Mouse (Mus musculus) embryo, embryonic 10 days (tissue): Measurements from ENCODE around the gene Retreg1.

ENCODE experiments used
- DNase-seq: peaks from one replicate; pipeline ENCODE4 v3.0.0-alpha.2; 2015; ENCODE audit warnings: low spot score

Gene Retreg1

DNA sequence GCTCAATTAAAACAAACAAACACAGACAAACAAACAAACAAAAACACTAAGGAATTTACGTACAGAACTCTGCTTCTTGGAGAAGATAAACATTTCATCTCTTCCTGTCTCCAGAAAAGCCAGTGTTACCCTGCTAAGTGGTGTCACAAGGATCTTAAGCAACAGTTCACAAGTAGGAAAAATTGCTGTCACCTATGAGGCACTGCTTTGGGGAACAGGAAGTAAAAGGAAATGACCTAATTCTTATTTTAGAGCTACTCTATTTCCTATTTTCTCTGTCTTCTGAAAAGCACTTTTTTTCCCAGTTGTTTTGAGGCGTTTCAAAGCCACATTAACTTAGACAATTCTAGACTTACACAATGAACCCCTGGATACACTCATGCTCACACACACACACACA lies 12.6 kb upstream of the Retreg1 start:
- no peak for DNase-seq

DNA sequence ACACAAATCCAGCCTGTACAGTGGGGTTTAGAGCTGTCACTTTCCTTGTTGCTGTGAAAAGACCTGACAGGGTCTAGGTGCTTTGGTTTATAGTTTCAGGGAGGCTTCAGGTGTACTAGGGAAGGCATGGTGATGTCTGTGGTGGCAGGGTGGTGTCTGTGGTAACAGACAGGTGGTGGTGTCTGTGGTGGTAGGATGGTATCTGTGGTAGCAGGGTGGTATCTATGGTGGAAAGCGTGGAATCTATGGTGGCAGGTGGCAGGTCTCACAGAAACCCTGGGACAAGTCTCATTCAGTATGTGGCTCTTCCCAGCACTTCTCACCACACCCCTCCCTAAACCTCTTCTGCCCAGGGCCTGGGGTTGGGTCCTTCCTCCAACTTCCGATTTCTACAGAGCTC lies 8.7 kb upstream of the Retreg1 start:
- DNase-seq = no peak

DNA sequence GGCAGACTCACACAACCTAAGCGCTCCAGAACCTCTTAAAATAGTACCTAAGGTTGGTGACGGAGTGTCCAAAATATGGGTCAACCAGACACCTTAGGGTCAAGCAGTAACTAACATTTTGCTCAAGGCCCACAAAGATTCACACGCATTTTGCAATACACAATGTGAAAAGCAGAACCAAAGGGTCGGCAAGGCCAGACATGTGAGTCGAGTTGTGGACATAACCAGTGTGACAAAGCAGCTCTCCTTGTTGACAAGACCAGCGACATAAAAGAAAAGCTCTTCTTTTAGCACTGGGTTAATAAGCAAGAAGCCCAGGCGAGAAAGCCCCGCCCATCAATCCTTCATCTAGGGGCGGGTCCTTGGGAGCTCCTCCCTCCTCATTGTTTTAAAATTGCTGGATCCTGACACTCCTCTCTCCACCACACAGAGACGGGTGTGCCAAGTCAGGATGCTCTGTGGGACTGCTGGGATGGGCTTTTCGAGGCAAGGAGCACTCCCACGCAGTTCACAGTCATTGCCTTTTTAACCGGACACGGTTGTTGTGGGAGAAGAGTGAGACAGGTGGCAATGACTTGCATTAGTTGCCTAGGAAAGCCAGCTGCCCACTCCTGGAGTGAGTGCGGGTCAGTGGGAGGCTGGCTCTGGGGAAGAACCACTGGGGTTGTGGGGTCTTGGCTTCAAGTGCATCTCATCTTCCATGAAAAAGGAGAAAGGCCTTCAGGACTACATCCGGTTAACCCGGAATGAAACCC lies 7.9 kb upstream of the Retreg1 start:
- no peak for DNase-seq

DNA sequence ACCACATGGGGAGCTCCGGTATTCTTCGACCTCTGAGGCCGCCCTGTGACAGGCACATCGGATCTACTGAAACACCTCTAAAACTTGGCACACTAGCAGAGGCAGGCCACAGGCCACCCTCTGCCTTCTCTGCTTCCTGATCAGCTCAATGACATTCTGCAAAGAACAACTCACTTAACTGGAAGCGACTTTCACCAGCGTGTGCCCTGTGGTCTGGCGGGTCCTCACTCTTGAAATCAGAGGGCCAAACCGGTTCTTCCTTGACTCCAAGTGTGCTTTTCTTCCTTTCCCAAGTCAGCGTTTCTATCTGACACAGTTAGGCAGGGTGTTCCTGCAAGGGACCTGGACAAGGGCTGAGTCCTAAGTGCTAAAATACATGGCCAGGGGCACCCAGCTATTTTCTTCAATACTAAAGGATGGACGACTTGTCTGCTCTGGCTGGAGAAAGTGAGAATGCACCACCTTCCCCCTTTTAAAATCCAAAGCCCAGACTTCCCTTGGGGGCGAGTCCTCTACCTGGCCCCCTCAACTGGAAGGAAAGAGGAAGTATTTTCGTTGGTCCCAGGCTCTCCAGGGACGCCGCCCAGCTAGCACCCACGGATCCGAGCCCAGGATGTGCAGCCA lies 406 bp upstream of the Retreg1 start:
- peak; percentile 26 for DNase-seq

DNA sequence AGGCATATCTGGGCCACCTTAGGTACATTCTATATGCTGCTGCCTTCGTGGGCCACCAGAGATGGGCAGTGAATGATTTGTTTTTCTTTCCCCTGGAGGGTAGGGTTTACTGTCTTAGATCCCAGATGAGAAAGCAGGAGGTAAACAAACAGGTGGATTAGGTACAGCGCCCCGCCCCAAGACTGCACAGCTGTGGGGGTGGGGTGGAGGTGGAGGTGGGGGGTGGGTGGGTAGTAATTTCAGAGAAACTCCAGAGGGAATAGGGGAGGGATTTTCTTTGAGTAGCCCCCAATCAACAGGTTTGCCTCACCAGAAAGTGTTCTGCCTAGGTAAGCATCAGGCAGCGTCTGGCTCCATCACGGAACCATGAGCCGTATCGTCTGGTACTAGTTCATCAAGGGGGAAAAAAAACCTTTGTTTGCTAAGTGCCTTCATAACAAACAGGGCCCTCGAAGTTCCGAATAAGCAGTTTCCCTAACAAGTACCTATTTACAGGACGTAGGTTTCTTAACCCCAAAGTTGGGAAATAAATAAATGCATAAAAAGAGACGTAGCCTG lies 1.1 kb downstream of the Retreg1 start:
- DNase-seq = no peak

DNA sequence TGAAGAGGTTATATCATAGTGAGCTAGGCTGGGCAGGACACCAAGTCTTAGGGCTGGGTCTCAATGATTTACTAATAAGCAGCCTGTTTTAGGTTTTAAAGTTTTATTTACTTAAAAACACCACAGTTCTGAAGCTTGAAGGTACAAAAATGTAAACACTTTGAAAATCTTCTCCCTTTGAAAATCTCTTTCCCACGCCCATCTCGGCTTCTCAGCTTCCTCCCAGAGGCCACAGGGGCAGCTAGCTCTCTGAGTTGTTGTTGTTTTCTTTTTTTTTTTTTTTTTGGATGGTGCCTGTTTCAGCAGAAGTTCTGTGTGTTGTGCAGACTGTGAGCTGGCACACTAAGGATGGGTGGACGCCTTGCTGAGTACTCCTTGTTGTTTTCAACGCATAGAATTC lies 1.8 kb downstream of the Retreg1 start:
- DNase-seq = no peak

DNA sequence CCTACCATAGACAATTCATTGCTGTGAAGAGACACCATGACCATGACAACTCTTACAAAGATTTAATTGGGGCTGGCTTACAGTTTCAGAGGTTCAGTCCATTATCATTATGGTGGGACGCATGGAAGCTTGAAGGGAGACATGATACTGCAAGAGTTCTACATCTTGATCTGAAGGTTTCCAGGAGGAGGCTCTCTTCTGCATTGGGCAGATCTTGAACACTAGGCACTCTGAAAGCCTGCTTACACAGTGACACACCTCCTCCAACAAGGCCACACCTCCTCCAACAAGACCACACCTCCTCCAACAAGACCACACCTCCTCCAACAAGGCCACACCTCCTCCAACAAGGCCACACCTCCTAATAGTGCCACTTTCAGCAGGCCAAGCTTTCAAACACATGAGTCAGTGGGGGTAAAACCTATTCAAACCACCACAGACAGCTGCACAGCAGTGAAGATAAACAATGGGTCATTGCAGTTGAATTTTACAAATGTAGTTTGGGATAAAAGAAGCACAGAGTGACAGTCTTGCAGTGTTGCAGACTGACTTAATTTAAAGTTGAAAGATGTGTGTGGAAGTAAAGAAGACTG lies 4.7 kb downstream of the Retreg1 start:
- no peak for DNase-seq

DNA sequence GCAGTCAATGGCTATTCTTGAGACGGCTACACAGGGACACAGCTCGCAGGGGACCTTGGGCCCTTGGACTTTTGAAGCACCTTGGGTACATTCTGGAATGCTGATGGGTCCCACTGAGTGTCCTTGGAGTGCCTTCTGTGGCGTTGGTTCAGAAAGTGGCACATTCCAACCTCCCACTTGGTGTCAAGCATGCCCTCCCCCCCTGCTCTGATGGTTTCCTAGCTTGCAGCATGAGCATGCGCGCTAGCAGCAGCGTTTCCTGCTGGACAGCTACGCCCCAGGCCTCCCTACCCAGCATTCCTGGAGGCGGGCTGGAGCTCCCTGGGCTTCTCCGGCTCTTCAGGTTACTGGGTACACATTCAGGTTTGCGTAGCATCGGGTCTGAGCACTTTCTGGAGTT lies 7.6 kb downstream of the Retreg1 start:
- no peak for DNase-seq

DNA sequence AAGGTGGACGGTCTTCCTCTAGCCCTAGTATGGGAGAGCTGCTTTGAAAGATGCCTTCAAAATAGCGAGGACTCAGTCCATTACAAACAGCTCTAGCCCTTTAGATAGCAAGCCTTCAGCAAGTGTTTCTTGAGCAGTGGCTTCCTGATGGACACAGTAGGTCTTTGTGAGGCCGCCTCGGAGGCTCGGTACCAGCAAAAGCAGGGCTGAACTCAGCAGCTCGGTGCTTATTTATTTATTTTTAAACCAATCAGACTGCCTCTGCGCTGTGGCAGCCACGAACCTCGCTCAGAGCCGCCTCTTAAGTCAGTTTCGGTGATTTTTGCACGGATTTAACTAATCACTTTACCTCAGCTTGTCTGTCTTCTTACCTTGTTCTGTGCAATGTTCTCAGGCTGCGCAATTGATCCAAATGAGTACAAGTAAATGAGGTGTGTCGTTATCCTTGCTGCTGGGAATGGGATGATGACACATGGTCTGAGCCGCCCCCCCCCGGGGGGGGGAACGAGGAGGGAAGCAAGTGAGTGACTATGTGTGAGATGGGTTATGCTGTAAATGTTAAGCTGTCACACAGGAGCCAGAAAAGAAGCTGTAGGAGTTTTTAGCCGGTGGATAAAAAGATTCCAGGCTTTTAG lies 11.4 kb downstream of the Retreg1 start:
- DNase-seq = no peak

DNA sequence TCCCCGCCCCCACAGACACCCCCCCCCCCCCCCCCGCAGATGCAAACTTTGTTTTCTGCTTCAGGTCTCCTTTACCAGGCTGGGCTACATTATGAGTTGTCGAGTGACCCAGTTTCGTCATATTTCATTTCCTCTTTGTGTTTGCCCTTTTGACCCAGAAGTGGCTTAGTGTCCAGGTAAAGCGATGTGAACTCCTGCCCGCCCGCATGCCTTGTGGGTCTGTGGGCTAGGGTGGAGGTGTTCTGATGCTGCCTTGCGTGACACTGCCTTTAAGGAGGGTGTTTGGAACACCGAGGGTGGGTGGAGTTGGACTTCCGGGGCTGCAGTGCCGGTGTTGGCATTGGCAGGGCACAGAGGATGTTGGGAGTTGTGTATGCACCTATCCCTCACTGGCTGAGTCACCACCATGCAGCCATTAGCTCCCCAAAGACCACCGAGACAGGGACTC lies 15.7 kb downstream of the Retreg1 start:
- DNase-seq = no peak

DNA sequence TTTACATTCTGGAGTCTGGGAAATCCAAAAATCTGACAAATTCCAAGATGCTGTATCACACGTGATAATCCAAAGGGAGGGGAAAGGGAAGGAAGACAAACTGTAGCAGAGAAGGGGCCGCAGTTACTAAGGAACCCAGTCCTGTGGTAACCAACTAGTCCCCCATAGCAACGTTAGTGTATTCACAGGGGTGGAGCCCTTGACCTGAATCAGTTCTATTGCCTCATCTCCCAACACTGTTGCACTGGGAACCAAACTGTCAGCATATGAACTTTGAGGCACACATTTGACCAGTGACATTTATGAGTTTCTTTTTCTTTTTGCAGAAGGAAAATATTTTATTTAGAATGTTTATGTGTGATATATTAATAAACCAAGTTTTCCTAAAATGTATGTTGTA lies 16.5 kb downstream of the Retreg1 start:
- no peak for DNase-seq

DNA sequence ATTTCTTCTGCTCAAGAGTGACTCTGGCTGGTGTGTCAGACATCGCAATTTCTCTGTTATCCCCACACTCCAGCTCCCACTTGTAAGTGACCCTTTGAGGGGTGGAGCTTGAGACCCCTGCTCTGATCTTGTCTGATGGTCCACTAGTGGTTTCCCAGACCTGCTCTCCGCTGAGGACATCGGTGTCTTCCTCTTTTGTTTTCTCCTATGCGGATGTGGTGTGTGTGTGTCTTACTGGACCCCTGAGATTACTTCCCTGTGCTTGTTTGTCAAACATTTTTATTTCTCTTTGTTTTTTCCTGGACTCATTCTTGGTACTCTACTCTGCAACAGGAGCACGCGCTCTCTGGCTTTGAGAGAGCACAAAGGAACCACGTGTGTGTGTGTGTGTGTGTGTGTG lies 18.9 kb downstream of the Retreg1 start:
- DNase-seq = no peak

DNA sequence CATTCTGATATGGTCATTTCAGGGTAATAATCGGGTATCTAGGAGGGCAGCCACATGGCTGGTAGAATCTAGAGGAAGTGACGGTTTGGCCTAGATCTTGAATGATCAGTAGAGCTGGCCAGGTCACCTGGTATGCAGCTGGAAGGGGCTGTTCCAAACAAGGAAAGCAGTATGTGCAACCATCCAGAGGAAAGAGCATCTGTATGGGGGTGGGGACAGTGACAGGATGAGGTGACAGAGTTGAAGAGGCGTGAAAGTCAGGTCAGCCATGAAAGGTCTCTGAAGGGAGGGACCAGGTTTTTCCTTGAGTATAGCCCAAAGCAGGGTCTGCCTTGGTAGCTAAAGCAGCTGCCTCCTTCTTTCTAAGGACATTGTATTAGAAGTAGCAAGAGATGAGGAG lies 22.6 kb downstream of the Retreg1 start:
- DNase-seq = no peak

DNA sequence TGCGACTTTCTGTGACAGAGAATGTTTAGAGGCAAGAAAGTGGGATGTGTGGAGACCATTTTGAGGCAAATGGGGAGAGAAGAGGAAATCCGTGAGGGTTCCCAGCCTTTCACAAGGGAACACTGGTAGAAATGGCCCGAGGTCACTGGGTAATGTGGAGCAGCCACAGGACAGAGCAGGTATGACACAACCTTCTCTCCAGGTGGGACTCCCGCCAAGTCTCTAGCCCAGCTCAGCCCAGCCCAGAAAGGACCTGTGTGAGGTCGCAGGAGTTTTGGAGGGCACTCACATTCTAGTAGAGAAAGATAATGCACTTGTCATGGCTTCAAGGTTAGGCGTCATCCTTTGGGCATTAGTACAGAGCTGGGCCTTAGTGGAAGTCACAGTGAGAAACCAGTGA lies 23.1 kb downstream of the Retreg1 start:
- DNase-seq = no peak

DNA sequence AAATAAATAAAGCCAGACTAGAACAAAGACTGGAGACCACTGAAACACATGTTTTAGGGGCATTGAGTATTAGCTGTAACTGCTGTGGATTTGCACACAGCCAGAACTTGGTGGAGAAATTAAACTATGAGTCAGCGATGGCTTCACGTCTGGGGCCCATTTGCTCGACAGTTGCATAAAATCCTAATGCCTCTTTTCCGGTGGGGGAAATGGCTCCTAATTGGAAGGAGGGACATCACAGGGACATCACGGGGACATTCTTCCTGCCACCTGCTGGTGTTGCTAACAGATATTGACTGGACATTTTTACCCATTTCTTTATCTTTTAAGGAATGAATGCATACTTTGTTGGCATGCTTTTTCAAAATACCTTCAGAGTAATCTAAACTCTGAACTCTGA lies 26.1 kb downstream of the Retreg1 start:
- DNase-seq = no peak

DNA sequence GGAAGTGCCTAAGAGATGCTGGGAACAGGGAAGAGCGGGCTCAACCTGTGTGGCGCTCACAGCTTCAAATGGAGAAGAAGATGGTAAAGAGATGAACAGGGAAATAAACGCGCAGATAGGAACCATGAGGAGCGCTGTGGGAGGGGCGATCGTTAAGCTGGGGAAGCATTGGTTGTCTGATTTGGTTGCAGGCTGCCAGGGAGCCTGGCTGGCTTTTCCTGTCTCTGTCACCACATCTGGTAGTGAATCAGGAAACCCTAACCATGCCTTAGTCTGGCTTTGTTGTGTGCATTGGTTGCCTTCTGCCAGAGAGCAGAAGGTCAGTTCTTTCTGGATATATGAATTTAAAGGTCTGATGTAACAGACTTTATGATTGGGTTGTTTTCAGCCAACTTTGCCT lies 28.5 kb downstream of the Retreg1 start:
- no peak for DNase-seq

DNA sequence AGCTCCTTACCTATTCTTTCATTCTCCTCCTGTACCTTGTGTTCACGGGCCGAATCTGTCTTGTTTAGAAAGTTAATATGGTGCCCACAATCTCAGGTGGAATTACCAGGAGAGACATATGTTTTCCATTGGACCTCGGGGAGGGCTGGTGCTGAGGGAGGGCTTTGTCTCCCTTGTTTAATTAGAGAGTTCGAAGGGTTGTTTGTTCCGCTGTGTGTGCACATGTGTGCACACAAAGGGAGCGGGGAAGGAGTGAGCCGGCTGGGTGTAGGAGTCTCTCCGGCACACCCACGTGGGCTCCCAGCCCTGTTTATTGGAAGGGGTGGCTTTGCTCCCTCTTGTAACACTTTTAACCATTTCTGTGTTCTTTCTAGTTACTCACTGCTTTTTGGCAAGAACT lies 29.1 kb downstream of the Retreg1 start:
- no peak for DNase-seq

DNA sequence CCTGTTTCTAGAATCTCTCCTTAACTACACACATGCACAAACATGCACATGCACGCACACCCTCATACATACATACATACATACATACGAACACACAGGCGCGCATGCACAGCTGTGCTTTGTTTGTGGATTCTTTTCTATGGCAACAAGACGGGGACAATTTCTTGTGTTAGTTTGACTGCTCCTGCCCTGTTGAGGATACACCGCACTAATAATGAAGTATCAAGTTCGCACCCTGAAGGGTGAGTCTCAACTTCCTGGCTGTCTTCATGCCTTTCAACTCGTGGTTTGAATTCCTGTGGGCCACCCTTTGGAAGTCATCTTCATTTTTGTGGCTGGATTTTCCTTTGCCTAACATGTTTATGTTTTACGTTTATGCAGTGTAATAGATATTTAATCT lies 29.7 kb downstream of the Retreg1 start:
- DNase-seq = no peak

DNA sequence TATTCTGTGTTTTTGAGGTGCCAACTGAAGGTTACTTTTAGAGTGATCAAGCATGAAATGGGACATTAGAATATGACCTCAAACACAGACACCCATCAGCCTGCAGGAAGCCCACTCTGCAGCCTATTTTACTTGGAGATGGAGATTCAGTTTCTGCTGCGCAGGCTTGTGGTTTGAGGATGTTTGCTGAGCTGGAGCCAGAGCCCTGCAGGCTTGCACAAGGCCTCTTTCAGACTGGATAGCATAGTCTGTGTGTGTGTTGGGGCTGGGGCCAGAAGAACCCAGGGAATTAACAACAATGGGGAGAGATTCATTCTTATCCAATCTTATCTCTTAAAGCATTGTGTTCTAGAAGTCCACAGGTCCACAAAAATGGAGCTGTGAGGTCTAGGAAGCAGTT lies 30.6 kb downstream of the Retreg1 start:
- no peak for DNase-seq

DNA sequence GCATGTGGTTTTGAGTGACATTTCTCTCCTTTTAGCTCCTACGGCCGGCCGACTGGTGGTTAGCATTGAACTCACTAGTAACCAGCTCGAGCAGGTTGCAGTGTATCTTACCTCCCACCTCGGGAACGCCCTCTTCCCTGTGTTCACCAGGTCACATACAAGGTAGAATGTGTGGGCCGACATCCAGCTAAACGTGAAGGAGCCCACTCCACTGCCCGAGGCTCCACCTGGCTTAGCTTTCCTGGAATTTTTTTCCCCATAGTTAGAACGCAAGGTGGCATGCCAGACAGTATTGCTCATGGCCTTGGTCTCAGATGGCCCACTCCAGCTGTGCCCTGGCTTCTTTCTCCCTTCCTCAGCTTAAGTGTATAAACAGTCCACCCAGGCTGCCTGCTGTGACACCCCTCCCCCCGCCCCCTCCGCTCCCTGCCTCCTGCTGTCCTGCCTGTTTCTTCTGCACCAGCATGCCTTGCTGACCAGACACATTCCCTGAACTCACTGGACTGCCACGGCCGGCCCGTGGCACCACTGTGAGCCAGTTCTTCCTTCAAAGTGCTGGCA lies 33.7 kb downstream of the Retreg1 start:
- DNase-seq = no peak

DNA sequence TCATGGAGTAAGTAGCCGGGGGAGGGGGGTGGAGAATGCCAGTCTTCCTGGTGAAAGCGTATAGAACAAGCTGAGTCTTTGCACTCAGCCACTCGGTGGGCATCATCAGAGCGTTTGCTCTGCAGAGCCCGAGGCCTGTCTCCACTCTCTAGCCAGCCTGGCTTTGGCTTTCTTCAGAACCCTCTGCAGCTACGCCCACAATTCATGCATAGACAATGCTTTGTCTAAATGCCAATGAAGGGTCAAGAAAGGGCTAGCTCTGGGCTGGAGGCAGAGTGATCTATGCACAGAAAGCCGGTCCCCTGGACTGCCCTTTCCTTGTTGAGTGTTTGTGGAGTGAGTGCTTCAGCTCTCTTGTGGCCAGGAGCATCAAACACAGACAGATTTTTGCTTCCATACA lies 34.8 kb downstream of the Retreg1 start:
- DNase-seq = peak; percentile 72

DNA sequence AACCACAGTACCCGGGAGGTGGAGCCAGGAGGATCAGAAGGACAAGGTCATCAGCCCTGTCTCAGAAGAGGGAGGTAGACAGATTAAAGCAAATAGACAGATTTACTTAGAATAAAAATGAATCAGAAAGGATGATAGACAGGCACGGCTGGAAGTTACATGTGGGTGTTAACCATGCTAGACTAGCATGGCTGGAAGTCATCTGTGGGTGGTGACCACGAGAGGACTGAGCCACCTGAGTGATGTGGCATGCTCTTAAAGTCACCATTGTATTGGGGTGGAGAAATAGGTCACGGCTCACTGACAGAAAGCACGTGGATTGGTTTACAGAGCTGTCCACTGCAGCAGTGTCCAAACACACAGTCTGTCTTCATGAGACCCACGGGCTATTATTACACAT lies 36.2 kb downstream of the Retreg1 start:
- no peak for DNase-seq

DNA sequence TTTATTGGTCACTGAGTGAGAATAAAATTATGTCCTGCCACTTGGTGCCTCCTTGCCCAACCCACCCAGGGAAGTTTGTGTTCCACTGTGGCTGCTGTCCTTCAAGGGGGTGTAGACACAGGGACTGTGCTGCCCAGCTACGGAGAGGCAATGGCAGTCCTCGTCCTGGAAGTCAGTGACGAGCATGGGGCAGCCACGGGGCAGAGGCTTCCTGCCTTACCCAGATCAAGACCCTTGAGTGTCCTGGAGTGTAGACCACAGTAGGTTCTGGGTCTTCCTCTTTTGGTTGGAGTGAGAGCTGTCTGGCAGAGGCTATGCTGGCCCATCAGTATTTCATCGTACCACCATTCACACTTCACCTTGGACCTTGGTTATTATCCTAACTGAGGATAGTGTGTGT lies 37.2 kb downstream of the Retreg1 start:
- no peak for DNase-seq
